Mouse (Mus musculus): ENCODE measurements around the gene Gm10358. TPM values are rescaled to one million over a fixed set of nuclear protein-coding genes. Genes with fewer than 3 reads are reported as not detected.
"Not testable (repeated sequence)": the region's sequence is repeated elsewhere in the genome, so short reads cannot be mapped to it uniquely, and the experiment has no call there.

The Gm10358 gene
- 0.17 TPM in 1 of 2 replicates, not detected in the other for polyA plus RNA-seq (2015; fragmentation: Nextera tagmentation; extraction: Ambion mirVana)

GRCm38 (mm10) chr8:75406489-75406888, at the start of gene Gm10358:
Gene Gm10358, minus strand, starts transcription at chr8:75406589.
- H3K27me3 ChIP-seq, result no peaks in the 10 kb centered on the region
- 95% methylated on average over 5 of the region's 5 CpGs for WGBS
- H3K36me3 ChIP-seq (ENCODE audit: poor library complexity, severe bottlenecking), result no peaks in the 10 kb centered on the region
- no peak within 1 kb of the TSS for H3K27ac ChIP-seq
- no peak within 1 kb of the TSS for H3K4me2 ChIP-seq
- H3K9ac ChIP-seq, result no peak within 1 kb of the TSS
- no peak within 1 kb of the TSS for H3K4me3 ChIP-seq
- H3K9me3 ChIP-seq (replicated peaks), result no peaks in the 10 kb centered on the region
- ATAC-seq, result no peak
- H3K4me1 ChIP-seq, result no peaks in the 10 kb centered on the region

- ATAC-seq, result no peak
- Histone ChIP-seq H3K27ac (no peak within 1 kb of the TSS), H3K27me3 (no peaks in the 10 kb centered on the region), H3K9me3 (replicated peaks) (no peaks in the 10 kb centered on the region), H3K36me3 (ENCODE audit: poor library complexity, severe bottlenecking) (no peaks in the 10 kb centered on the region), H3K9ac (no peak within 1 kb of the TSS), H3K4me1 (no peaks in the 10 kb centered on the region), H3K4me2 (no peak within 1 kb of the TSS), H3K4me3 (no peak within 1 kb of the TSS)
- WGBS, result 88% methylated on average over 7 of the region's 7 CpGs
These were observed 42.0 kb upstream of the Gm10358 start, which contains the start of gene Iqcm for GRCm38 (mm10) chr8:75448394-75448793. Gene Iqcm, plus strand, starts transcription at chr8:75448694.

GRCm38 (mm10) chr8:75415696-75416095, 9.3 kb upstream of the Gm10358 start:
- H3K4me2 ChIP-seq, H3K4me3 ChIP-seq: not testable (repeated sequence)
- WGBS, result 69% methylated on average over 3 of the region's 3 CpGs

GRCm38 (mm10) chr8:75384770-75385290, 21.6 kb downstream of the Gm10358 start:
- Histone ChIP-seq H3K9me3 (replicated peaks) (0 out of 2 replicates have a peak, but pooled peaks cover 4% of the 10 kb centered on the region), H3K36me3 (ENCODE audit: poor library complexity, severe bottlenecking) (no peaks in the 10 kb centered on the region), H3K4me3 (no peak overlapping the region), H3K4me2 (no peak overlapping the region), H3K4me1 (no peaks in the 10 kb centered on the region), H3K27me3 (no peaks in the 10 kb centered on the region), H3K9ac (no peak overlapping the region), H3K27ac (no peak overlapping the region)
- ATAC-seq, result no peak
- WGBS, result 88% methylated on average over 4 of the region's 4 CpGs

More at GRCm38 (mm10) chr8:75415696-75416095, 9.3 kb upstream of the Gm10358 start:
- H3K9me3 ChIP-seq (replicated peaks); H3K36me3 ChIP-seq (ENCODE audit: poor library complexity, severe bottlenecking); H3K9ac ChIP-seq; H3K4me1 ChIP-seq; H3K27ac ChIP-seq; H3K27me3 ChIP-seq; ATAC-seq: not testable (repeated sequence)

- H3K27me3 ChIP-seq, result 0 out of 2 replicates have a peak, but pooled peaks cover 3% of the 10 kb centered on the region
- H3K4me3 ChIP-seq, result no peak overlapping the region
- no peaks in the 10 kb centered on the region for H3K36me3 ChIP-seq (ENCODE audit: poor library complexity, severe bottlenecking)
- WGBS, result 9% methylated on average over 1 of the region's 1 CpGs
- H3K4me2 ChIP-seq, result no peak overlapping the region
- no peaks in the 10 kb centered on the region for H3K9me3 ChIP-seq (replicated peaks)
- H3K4me1 ChIP-seq, result peaks cover 5% of the 10 kb centered on the region
- H3K27ac ChIP-seq, result no peak overlapping the region
- peak; percentile 63 for ATAC-seq
- H3K9ac ChIP-seq, result no peak overlapping the region
These were observed 30.8 kb downstream of the Gm10358 start for GRCm38 (mm10) chr8:75375530-75376123.

GRCm38 (mm10) chr8:75372006-75372405, 34.4 kb downstream of the Gm10358 start:
- Histone ChIP-seq H3K36me3 (ENCODE audit: poor library complexity, severe bottlenecking) (no peaks in the 10 kb centered on the region), H3K9me3 (replicated peaks) (no peaks in the 10 kb centered on the region), H3K27me3 (0 out of 2 replicates have a peak, but pooled peaks cover 3% of the 10 kb centered on the region), H3K4me2 (no peak overlapping the region), H3K27ac (no peak overlapping the region), H3K4me3 (no peak overlapping the region), H3K9ac (no peak overlapping the region), H3K4me1 (peaks cover 5% of the 10 kb centered on the region)
- 94% methylated on average over 2 of the region's 2 CpGs for WGBS
- no peak for ATAC-seq

Other genes with a start within 250 kb of the Gm10358 start
- gene Rasd2, start 192.6 kb downstream of the Gm10358 start, polyA plus RNA-seq (2015; fragmentation: Nextera tagmentation; extraction: Ambion mirVana), result 0.18 and 0.31 TPM in 2 replicates
- 0.11 TPM in 1 of 2 replicates, not detected in the other for gene Iqcm, start 42.1 kb upstream of the Gm10358 start, polyA plus RNA-seq (2015; fragmentation: Nextera tagmentation; extraction: Ambion mirVana)

All from forebrain, embryonic 13.5 days (tissue).